Mouse (Mus musculus): ENCODE measurements around the gene Efna1.
A peak's percentile ranks its signal among the peaks of the same experiment; 100 is the strongest.

Gene Efna1

DNA sequence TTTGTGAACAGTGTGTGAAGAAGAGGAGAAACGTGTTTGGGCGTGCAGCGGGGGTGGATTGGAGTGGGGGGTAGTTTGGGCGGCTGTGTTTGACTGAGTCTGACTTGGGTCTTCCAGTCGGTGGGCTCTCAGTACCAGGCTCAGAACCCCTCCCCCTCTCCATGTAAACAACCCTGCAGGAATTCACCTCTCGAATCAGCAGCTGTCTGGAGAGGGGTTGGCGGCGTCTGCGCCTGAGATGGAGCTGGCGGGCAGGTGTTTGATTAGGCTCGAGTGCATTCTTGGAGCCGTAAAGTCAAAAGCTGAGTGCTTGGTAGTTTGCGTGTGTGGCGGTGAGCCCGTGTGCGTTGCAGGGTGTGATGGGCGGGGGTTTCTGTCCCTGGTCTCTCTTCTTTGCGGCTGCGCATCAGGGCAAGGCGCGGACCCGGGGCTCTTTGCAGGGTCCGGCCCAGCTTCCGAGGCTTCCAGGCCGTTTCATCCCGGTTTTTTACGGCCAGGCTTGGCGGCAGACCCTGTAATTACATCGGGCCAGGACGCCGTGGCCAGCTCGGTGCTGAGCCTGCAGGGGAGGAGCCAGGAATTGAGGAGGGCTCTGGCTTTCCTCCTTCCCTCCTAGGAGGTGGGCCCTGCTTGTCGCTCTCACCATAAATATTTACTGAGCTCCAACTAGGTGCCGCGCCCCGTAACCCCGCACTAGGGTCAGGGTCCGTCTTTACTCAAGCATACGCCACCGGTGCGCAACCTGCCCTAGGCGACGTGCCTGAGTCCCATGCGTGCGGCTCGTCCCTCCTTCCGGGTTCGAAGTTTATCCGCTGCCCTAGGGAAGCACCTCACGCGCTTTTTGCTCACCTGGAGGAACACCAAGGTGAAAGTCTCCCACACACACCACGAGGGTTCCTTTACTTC lies at the start of gene Efna1:
TSS of gene Efna1 (minus strand) at position 537 of the 906 bp plus-strand sequence.
- peak; percentile 24 to 38 for DNase-seq

DNA sequence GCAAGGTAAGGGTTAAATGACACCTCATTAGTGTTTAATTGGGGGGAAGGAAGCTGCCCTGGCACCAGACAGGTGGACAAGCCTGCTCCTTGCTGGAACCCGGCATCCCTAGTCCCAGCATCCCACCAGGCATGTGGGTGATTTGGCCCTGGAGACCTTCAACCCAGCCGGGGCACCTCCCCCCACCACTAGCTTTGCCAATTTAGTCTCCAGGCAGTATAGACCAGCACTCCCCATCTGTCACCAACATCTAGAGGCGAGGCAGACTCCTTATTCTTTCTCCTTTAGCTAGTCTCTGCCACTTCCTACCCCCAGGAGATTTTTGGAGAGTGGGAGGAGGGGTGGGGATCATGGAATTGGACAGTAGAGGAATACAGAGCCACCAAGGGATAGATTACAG lies 49.4 kb upstream of the Efna1 start:
- DNase-seq: no peak

DNA sequence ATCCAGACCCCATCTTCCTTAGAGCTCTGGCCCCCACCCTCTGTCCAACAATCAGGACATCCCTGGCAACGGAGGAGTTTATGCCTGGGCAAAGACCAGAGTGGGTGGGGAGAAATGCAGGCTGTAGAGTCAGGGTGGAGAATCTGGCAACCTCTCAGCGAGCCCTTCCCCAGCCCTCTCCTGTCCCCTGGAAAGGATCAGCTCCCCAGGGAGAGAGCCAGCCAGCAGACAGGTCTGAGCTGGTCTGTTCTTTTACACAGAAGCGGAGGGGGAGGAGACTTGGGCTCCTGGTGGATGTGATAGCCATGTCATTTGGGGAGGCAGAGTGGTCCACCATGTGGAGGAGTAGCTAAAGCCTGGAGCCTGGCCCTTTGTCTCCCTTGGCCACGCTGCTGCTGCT lies 47.7 kb upstream of the Efna1 start:
- DNase-seq: no peak

DNA sequence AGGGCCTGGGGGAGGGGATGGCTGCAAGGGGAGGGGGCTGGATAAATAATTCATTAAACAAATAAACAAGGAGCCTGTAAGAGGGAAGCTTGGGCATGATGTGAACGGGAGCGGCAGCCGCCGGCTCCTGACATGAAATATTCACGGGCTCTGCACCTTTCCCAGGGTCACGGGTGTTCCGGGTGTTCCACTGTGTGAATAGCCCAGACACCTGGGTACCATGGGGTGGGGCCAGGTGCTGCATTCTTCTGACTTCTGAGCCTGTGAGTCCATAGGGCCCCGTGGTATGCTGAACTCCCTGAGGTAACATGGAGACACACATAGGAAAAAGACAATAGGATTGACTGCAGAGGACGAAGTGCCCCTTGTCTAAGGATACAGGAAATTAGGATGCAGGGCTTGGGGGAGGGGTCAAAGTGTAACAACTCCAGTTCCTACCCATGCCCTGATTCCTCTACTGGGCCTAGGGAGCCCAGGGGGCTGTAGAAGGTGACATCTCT lies 46.5 kb upstream of the Efna1 start:
- no peak for DNase-seq

DNA sequence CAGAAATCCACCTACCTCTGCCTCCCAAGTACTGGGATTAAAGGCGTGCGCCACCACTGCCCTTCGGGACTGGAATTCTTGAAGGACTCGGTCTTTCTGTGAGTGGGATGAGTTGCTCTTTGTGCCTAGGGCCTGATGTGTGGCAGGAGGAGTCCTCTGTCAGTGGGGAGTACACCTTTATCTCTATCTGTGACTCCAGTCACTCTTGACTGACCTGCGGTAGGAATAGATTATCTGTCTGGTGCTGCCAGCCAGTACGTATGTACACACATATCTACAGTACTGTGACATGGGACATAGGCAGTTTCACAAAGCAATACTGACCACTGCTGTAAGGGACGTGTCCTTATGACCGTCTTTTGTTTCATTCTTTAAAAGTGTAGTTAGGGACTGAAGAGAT lies 44.9 kb upstream of the Efna1 start:
- DNase-seq: no peak

DNA sequence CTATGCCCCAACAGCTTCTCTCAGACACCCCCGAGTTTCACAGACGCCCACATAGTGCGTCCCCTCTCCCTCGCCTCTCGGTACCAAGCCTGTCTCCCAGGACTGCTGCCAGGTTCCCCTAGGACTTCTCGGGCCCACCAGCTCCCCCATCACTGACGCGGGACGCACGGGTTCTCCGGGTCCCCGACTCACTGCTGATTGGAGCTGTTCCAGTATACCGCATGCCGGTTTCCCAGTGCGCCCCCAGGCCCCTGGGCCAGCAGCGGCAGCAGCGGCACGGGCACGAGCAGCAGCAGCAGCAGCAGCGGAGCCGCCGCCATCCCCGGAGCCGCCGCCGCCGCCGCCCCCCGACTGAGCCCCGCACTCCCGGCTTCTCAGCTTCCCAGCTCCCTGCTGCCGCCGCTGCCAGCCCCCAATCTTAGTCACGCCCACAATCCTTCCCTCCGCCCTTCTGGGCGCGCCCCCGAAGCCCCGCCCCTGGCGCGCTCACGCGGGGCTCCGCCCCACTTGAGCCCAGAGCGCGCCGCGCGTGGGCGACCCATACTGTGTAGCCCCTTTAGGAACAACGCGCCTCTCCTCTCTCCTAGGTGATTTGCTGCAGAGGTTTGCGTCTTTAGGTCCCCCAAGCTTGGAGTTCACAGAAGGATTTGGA lies 41.7 kb upstream of the Efna1 start, which contains the start of gene Efna3:
TSS of gene Efna3 (minus strand) at position 452 of the 652 bp plus-strand sequence.
- DNase-seq: peak; percentile 40 to 43

DNA sequence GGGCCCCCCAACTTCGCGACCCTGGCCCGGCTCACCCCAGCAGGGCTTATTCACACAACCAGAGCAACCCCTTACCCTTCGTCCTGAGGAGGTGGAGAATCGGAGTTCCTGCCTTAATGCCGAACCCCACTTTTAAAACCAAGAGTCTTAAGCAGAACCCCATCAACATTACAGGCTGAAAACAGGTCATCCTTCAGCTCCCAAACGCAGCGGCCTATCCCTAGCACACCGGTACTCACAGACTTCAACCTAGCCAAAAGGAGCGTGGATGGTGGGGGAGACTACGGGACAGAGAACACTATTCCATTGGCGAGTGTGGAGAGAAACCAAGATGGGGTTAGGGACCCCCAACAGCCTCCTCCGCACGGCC lies 41.2 kb upstream of the Efna1 start:
- DNase-seq: no peak

- no peak for DNase-seq
Observed at GRCm38 (mm10) chr3:89321183-89322130, 40.5 kb upstream of the Efna1 start.

- DNase-seq: no peak
Observed at GRCm38 (mm10) chr3:89320581-89321182, 39.7 kb upstream of the Efna1 start.

GRCm38 (mm10) chr3:89319591-89320350 lies 38.8 kb upstream of the Efna1 start:
- no peak for DNase-seq

- DNase-seq: no peak
Observed at GRCm38 (mm10) chr3:89318971-89319590, 38.1 kb upstream of the Efna1 start.

- DNase-seq: no peak
Observed at GRCm38 (mm10) chr3:89318316-89318715, 37.4 kb upstream of the Efna1 start.

DNA sequence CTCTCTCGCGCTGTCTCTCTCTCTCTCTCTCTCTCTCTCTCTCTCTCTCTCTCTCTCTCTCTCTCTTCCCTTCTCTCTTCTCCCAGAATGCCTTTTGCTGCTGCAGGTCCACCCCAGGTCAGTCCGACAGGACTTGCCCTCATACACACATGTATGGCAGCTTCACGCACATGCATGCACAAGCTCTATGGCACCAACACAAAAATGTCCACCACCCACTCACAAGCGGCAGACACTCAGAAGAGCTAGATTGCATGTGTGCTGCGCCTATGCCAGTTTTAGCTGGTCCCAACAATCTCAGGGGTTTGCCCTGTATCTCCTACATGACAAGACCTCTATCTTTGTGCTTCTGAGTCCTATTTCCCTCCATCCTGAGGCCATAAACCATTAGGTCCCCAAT lies 36.3 kb upstream of the Efna1 start:
- no peak for DNase-seq

DNA sequence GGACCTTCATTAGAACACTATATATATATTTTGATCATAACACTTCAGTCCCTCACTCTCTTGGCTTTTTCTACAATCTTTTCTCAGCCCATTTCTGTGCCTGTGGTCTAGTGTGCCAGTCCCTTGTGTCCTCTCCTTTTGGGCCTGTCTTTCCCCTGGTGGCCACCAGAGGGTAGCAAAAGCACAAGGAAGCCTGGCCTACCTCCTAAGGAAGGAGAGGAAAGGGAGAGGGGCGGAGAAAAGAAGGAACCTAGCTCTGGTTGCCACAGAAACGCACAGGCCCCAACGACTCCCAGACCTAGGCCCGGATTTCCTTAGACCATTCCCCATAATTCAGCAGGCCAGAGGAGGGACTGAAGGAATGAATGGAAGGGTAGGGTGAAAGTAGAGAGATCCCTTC lies 35.9 kb upstream of the Efna1 start:
- DNase-seq: peak; percentile 54 to 76

- peak in 1 of 2 experiments; percentile 10 for DNase-seq
Observed at GRCm38 (mm10) chr3:89315930-89316831, 35.2 kb upstream of the Efna1 start.

DNA sequence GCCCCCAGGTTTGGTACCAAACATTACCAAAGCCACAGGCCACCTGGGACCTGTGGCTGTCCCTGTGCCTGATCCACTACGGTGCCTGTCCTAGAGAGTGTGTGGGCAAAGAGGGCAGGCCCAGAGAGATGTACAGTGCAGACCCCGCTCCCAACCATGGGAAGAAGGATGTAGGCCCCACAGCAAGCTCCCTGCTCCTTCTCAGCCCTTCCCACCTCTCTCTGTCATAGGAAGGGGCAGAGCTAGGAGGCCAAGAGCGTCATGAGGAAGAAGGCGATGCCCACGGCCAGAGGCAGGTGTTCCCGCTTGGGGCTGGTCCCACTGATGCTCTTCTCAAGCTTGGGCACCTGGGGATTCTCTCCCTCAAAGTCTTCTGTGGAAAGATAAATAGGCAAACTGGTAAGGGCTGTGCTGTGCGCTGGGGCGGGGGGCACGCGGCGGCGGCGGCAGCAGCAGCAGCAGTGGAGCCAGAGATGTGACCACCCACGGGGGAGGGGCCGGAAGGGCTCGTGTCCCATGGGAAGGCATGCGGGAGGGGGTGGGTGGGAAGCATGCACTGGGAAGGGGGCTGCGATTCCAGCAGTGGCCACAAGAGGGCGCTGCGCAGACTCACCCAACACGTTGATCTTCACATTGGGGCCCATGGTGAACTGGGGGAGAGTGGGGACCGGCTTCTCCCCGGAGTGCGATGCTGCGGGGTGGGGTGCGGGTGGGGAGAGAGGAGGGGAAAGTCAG lies 34.4 kb upstream of the Efna1 start:
- peak; percentile 38 to 62 for DNase-seq

- DNase-seq: no peak
Observed at GRCm38 (mm10) chr3:89314791-89315190, 33.8 kb upstream of the Efna1 start.

- DNase-seq: no peak
Observed at GRCm38 (mm10) chr3:89314340-89314739, 33.4 kb upstream of the Efna1 start.

DNA sequence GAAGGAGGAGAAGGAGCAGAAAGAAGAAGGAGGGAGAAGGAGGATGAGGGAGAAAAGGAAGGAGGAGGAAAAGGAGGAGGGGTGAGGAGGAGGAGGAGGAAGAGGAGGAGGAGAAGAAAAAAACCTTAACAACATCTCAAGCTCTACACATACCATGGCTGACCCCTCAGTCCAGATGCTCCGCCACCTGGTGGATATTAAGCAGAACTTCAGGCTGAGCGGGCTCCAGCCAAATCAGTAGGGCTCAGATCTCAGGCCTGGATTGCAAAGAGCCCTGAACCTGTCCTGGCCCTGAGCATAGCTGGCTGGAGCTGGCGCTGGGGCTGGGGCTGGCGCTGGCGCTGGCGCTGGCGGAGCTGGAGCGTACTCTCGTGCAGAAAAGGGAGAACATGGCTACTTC lies 27.1 kb upstream of the Efna1 start:
- DNase-seq: peak; percentile 29 to 55

All from spleen, adult 18-20 months (tissue).